In the genomic region with DNA sequence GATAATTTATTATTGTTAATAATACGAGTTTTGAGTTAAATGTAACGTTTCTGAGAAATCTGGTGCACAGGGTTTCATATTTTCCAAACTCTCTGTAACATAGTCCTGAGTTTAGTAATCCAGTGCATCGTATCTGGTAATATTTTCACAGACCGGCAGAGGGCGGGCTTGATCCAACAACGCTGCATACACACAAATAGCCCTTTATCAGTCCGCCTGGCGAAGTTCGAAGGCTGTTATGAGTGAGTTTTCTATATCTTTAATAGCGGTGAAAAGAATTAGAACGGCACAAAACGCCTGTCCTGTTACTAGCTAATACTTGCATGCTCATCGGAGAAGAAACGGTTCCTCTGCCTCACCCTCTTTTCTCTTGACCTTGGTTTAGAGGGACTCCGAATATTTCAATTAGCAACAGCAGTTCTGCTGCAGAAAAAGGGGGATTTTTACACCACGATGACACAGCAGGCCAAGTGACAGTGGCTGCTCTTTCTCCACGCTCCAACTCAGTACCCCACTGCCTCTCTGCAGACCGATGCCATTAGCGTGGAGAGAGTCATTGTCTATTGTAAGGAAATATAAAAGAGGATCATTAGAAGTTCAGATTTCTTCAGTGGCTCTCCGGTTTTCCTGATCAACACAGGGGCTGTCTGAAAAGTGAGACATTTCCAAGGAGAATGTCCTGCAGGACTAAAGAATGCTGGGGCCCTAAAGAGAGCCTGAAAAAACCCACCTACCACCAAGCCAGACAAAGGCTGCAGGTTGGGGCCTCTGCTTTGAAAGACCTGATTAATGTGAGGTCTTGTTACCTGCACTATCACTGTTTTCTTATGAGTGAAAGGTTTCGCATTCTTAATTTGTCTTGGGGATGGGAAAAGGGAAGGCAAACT, we compare ENCODE assay signal across 8 mouse cellular contexts.
DNase-seq lines count a peak whose midpoint lies in the region; ATAC-seq and TF ChIP-seq lines count a peak whose summit lies in the region.

No protein-coding gene starts in this region.

- peak; percentile 84 for TF ChIP-seq CTCF in stomach, postnatal 0 days (IDR thresholded peaks at IDR 0.05; ENCODE audit: low read depth)

- H3K36me3 ChIP-seq in embryonic facial prominence, embryonic 12.5 days: no peaks in the 10 kb centered on the region
- H3K36me3 ChIP-seq in limb, embryonic 12.5 days: no peaks in the 10 kb centered on the region
- no peaks in the 10 kb centered on the region for H3K36me3 ChIP-seq in midbrain, embryonic 15.5 days (replicated peaks)
- H3K36me3 ChIP-seq in stomach, postnatal 0 days (ENCODE audit: control insufficient read depth, insufficient read depth, low read length): no peaks in the 10 kb centered on the region

- H3K9me3 ChIP-seq in embryonic facial prominence, embryonic 12.5 days: no peaks in the 10 kb centered on the region
- no peaks in the 10 kb centered on the region for H3K9me3 ChIP-seq in limb, embryonic 12.5 days
- no peaks in the 10 kb centered on the region for H3K9me3 ChIP-seq in midbrain, embryonic 15.5 days
- H3K9me3 ChIP-seq in stomach, postnatal 0 days (ENCODE audit: control insufficient read depth, low read length): no peaks in the 10 kb centered on the region

- 14% methylated on average over 21 of the region's 21 CpGs for WGBS in embryonic facial prominence, embryonic 12.5 days
- WGBS in limb, embryonic 12.5 days: 24% methylated on average over 21 of the region's 21 CpGs
- 8% methylated on average over 21 of the region's 21 CpGs for WGBS in midbrain, embryonic 15.5 days
- 15% methylated on average over 21 of the region's 21 CpGs for WGBS in stomach, postnatal 0 days

- H3K4me1 ChIP-seq in embryonic facial prominence, embryonic 12.5 days: 0 out of 2 replicates have a peak, but pooled peaks cover 3% of the 10 kb centered on the region
- H3K4me1 ChIP-seq in limb, embryonic 12.5 days (replicated peaks): no peaks in the 10 kb centered on the region
- H3K4me1 ChIP-seq in midbrain, embryonic 15.5 days: peaks cover 5% of the 10 kb centered on the region; the same call in 1 of the 2 replicates
- no peaks in the 10 kb centered on the region for H3K4me1 ChIP-seq in stomach, postnatal 0 days (replicated peaks; ENCODE audit: control insufficient read depth, insufficient read depth)

- H3K4me3 ChIP-seq in embryonic facial prominence, embryonic 12.5 days: peak overlapping the region; percentile 21
- H3K4me3 ChIP-seq in limb, embryonic 12.5 days (replicated peaks): peak overlapping the region; percentile 12
- peak overlapping the region; percentile 30 for H3K4me3 ChIP-seq in midbrain, embryonic 15.5 days
- H3K4me3 ChIP-seq in stomach, postnatal 0 days (ENCODE audit: low read depth, low read length): peak overlapping the region; percentile 24; the same call in 1 of the 2 replicates

- peak; percentile 48 to 52 for DNase-seq in B cell, adult 2 months
- peak; percentile 70 for DNase-seq in adrenal gland, postnatal 25 days
- peak; percentile 23 for DNase-seq in heart, adult 8-10 months (ENCODE audit: low spot score)
- peak; percentile 58 for DNase-seq in kidney, adult 9 months
- peak; percentile 72 for DNase-seq in stomach, postnatal 0 days (ENCODE audit: low spot score)

- ATAC-seq in embryonic facial prominence, embryonic 12.5 days (ENCODE audit: insufficient number of reproducible peaks, insufficient read depth, low FRiP score, low TSS enrichment): peak; percentile 80; the same call in 1 of the 2 replicates
- no peak for ATAC-seq in limb, embryonic 12.5 days (ENCODE audit: insufficient number of reproducible peaks, insufficient read depth, low FRiP score, low TSS enrichment, low read depth)
- peak; percentile 93 for ATAC-seq in midbrain, embryonic 15.5 days (replicated peaks)
- ATAC-seq in stomach, postnatal 0 days (ENCODE audit: low FRiP score, low TSS enrichment): peak; percentile 45; the same call in 1 of the 2 replicates

- H3K9ac ChIP-seq in embryonic facial prominence, embryonic 12.5 days: no peak overlapping the region
- 0 out of 2 replicates have a peak overlapping the region, but pooled peaks have one; percentile 24 for H3K9ac ChIP-seq in limb, embryonic 12.5 days (replicated peaks)
- peak overlapping the region; percentile 16; the same call in 1 of the 2 replicates for H3K9ac ChIP-seq in midbrain, embryonic 15.5 days
- no peak overlapping the region for H3K9ac ChIP-seq in stomach, postnatal 0 days (ENCODE audit: low read length)

- no peak overlapping the region for H3K27ac ChIP-seq in embryonic facial prominence, embryonic 12.5 days
- H3K27ac ChIP-seq in limb, embryonic 12.5 days: no peak overlapping the region
- no peak overlapping the region for H3K27ac ChIP-seq in midbrain, embryonic 15.5 days
- no peak overlapping the region for H3K27ac ChIP-seq in stomach, postnatal 0 days (replicated peaks)

- no peaks in the 10 kb centered on the region for H3K27me3 ChIP-seq in embryonic facial prominence, embryonic 12.5 days
- H3K27me3 ChIP-seq in limb, embryonic 12.5 days: no peaks in the 10 kb centered on the region
- H3K27me3 ChIP-seq in midbrain, embryonic 15.5 days (replicated peaks): no peaks in the 10 kb centered on the region
- no peaks in the 10 kb centered on the region for H3K27me3 ChIP-seq in stomach, postnatal 0 days (ENCODE audit: control insufficient read depth, insufficient read depth, low read length)

- TF ChIP-seq EP300 in stomach, postnatal 0 days (optimal IDR thresholded peaks at IDR 0.05): no peak

- H3K4me2 ChIP-seq in embryonic facial prominence, embryonic 12.5 days (replicated peaks): peak overlapping the region; percentile 52
- H3K4me2 ChIP-seq in limb, embryonic 12.5 days: peak overlapping the region; percentile 51
- peak overlapping the region; percentile 52 for H3K4me2 ChIP-seq in midbrain, embryonic 15.5 days
- H3K4me2 ChIP-seq in stomach, postnatal 0 days (replicated peaks; ENCODE audit: low read depth): peak overlapping the region; percentile 45

Comparison
In these comparisons a context has a peak if more than half of its experiments do, and no peak if none do; other contexts are left out.
1. H3K9ac ChIP-seq: peak in limb, embryonic 12.5 days (single experiment) and midbrain, embryonic 15.5 days (single experiment); none in embryonic facial prominence, embryonic 12.5 days (single experiment) and stomach, postnatal 0 days (single experiment).
2. Peak in every context shown above with its lines, with median percentiles within 50 percentile points of each other: DNase-seq, H3K4me2 ChIP-seq and H3K4me3 ChIP-seq.